Mouse (Mus musculus) CD8-positive naive resting alpha-beta T cell, adult 2 months (primary cell): Measurements from ENCODE around the gene Dclk2.

Source experiments
- DNase-seq, 2 experiments: peaks; one replicate each; pipeline ENCODE4 v3.0.0; 2022; ENCODE audit warnings: low read depth in 2 of 2, low spot score in 2 of 2

Gene Dclk2

DNA sequence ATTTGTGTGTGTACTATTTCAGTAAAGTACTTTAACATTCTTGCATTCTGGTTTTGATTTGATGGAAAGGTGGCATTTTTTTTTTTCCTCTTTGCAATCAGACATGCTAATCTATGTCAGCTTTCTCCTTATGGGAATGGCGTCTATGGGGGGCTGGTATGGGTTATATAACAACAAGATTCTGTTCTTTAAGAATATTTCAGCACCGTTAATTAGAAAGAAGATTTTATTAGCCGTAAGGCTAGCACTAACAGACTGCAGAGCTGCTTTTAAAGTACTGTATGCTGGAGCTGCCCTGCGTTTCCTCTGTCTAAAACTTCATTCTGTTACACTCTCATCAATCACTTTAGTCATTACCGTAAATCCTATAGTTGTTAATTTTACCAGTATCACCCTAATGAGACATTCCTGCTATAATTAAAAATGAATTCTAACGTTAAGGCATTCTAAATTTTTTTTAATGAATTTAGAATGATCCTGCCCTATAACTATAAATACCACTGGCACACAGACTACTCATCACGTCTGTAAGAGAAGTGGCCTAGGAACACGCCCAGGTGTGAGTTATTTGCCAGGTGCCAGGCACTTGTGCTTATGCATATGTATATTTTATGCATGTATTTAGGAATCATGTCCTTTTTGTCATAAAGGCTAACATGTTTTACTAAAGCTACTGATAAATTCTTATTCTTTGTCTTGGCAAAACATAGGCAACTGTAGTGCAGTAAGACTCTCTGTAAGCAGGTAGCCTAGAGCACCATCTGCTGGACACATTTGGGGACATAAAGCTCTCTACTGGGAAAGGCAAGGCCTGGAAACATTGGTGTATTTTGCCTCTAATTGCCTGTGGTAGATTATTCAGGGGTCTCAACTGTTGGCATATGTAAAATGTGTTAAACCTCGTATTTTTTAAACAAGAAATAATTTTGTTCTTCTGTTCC lies 159.3 kb downstream of the Dclk2 start:
- peak in 1 of 2 experiments; percentile 20 for DNase-seq

DNA sequence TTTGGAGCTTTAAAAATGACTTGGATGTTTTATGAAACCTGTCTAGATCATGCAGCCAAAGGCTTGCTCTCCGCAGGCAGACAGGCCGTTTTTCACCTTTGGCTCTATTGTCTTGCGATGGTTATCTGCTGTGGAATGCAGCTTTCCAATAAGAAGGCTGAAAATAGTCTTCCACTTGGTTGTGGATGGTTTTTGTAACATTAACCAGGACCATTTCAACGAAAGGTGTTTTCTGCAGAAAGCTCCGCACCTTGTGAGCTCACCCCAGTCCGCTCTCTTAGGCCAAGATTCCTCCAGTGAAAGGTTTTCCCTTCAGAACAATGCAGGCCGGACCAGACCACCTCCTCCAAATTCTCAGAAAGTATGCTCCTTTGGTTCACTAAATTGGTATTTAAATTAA lies 160.2 kb downstream of the Dclk2 start:
- DNase-seq = no peak

DNA sequence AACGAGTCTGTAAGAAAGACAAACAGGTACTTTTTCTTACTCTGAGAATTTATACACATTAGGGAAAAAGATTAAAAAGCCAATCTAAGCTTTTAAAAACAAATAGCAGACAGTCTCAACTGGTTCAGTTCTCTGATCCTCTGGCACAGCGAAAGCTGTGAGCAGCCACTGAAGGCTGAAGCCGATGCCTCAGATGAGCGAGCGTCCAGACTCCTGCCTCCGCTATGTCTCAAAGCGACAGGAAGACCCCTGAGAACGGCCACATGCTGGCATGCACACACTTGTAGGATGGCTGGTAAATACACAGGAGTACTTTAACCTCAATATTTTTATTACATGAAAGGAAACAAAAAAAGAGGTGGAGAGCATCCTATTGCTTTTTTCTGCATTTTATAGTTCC lies 160.8 kb downstream of the Dclk2 start:
- DNase-seq = no peak

DNA sequence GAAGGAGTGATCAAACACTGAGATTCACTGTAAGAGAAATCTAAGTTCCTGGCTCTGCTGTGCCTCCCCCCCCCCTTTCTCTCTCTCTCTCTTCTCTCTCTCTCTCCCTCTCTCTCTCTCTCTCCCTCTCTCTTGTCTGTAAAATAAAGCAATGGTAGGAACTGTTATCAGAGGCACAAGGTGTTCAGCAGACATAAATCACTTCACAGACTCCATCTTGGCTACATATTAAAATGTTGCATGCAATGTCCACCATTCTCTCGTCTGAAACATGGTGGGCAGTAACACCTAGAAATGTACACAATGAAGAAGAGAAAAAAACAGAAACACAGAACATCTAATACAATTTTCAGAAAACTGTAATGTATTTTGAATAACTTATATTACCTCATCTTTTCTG lies 161.3 kb downstream of the Dclk2 start:
- DNase-seq = no peak

DNA sequence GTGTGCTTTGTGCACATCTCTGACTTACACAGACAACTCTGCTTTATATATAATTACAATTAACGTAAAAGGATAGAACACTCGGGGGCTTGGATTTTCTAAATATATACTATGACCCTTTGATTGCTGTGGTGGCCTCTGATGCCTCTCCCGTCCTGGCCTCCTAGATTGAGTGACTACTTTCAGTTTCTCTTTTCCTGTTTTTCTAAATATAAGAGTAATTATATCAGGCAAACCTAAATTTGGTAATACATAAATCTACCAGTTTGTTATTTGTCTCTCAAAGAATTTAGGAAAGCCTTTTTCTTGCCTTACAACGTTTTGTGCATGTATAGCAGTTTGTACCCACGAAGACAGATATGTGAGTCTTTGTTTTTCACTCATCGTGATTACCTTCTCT lies 161.9 kb downstream of the Dclk2 start:
- DNase-seq = no peak

DNA sequence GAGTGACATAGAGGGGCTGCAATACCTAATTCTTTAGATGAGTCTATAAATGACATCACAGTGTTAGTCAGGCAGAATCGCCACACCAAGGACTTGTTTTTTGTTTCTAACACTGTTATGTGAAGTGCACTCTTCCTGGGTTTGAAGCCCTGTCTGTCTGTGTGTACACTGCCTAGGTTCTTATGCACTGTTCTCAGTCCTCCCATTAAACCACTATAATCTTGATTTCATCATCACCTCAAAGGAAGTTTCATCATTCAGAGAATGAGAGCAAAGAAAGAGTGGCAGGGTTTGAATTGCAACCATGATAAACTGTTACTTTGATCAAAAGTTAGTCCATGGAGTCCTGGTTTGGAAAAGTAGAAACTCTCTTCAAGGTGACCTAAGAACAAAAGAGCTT lies 164.1 kb downstream of the Dclk2 start:
- no peak for DNase-seq

DNA sequence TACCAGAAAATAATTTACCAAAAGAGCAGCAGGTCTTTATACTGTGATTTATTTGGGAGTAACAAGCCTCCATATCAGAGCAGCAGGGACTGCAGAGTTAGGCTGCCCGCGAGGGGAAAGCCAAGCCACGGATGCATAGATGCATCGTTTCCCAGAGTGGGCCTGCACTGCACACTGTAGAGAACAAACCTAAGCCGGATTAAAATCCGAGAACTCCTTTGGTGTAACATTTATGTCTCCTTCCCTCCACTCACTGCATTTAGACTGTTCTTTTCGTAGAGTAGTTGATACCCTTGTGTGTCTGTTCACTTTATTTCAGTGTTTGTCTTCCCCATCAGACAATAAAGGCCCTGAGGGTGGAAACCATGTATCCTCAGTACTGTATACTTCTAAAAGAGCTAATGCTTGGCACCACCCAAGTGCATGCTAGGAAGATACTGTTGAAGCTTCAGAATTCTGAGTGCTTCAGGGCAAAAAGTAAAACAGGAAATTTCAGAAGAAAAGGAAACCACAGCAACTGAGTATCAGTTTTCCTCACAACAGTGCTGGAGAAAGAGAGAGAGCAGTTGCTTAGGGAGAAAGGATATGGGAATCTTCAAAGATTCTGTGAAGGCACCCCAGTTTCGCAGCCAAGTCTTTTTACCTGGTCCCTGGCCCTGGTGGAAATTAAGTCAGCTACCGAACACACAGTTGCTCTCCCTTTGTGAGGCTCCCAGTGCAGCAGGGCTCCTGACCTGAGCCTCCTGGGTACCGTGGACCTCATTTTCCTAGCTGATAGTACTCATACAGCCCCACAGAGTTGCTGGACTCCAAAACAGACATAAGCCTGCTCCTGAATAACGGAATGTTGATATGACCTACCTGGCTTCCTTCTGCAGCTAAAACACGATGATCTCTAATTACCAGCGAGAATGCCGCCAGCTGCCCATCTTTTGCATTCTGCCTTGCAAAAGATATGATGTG lies 165.8 kb downstream of the Dclk2 start:
- no peak for DNase-seq

DNA sequence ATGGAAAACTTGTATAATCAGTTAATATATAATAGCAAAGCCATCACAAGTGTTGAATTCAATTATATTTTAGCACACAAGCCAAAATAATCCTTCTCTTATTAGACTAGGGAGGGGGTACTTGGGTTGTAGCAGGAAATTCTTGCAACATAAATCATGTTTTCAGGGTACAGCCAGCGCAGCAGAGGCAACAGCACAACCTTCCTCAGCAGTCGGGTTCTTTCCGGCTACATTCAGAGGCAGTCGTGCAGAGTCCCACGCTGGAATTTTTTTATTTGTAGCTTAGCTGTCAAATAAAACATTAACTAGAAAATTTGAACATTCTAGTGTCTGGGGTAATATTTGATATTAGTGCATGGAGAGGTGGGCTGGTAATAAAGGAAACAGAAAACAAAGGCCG lies 166.5 kb downstream of the Dclk2 start:
- DNase-seq = no peak

DNA sequence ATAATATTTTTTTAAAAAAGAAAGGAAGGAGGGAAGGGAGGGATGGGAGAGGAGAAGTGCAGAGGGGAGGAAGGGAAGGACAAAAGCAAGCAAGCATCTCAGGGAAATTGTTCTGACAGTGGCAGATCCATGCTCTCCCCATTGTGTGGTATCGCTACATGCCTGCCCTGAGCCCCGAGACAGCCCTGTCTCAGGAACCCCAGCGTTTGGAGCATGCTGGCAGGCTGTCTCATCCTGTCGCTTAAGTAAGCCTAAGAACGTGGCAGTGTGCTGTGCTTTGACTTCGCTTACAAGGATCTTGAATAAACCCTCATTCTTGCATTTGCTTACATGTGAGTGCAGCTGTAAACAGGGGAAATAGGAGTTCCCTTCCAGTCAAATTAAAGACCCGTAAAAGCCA lies 170.0 kb downstream of the Dclk2 start:
- DNase-seq = no peak

DNA sequence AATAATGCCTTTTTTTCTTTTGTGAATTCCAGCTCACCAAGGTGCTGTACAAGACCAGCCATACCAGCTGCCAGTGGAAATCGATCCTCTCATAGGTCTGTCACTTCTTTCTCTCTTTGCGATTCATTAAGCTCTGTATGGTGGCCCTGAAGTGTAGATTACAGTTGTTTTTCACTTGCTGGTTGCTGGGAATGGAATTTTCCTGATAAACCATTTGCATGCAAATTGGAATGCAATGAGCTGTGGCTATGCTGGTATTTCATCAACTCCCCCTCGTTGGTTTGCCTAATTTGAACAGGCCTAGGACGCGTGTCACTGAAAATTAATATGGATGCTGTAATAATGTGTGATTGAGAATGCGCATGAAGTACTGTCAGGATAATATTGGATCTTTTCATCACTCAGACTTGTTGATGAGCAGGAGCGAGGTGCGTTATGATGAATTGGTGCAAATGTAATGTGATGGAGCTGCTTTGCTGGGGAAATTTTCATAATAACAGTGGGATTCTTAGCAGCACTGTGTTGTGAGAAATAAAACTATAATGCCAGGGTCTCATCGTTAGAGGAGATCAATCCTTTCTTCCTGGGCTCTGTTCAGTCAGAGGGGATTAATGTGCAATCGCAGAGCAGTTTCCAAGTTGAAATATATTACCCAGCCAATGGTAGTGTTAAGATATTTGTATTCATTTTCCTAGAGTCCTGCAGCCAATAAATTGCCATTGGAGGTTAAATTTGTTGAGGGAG lies 174.7 kb downstream of the Dclk2 start:
- DNase-seq = no peak

DNA sequence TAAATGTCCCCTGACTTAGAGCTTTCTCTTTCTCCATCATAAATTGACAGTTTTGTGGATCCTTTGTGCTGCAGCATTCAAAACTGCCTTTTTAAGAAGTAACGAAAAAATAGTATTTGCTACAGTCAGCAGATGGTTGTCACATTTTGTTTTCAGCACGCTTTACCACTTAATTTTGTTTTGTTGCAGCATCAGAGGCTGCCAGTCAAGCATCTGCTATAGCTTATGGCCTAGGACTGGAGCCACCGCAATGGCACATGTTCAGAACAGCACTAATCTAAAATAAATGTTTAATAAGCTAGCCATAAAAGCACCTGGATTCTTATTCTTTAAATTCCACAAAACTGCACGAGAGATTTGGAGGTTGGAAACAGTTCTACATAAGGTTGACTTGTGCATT lies 175.3 kb downstream of the Dclk2 start:
- no peak for DNase-seq

DNA sequence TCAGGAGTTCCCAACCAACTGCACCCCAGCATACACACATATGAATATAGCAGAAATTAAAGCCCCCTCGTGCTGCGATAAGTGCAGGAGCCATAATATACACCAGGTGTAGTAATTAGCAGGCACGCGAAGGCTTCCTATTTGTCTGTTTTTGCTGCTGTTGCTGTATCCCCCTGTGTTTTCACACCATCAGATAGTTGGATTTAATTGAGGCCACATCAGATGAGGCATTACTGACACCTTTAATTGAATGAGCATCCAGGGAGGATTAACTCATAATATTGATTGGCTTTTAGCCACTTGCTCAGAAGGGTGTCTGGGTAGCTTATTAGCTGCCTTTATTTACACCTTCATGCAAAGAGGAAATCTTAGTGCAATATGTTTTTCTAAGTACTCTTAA lies 180.9 kb downstream of the Dclk2 start:
- no peak for DNase-seq

DNA sequence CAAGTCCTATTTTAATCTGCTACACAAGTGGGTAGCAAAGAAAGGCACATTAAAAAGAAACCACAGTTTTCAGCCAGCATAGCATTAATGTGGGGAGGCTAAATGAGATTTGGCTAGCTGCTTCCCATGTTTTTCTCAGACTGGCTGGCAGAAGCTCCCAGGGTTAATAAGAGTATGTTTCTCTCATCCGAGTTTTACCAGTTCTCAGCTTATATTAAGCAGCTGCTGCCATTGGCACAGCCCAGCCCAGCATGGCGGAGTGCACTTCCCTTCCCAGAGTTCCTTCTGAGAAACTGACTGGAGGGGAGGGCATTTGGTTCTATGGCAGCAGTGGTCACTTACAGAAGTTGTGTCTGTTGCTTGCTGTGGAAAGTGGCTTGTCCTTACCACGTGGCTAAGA lies 181.8 kb downstream of the Dclk2 start:
- no peak for DNase-seq
